Mouse (Mus musculus) E14TG2a.4 (cell line): ENCODE measurements at regions not wholly inside any gene's neighbourhood (a gene's known extent, or its start where the extent isn't known, plus 50 kb on each side); places are given as distances from the start of the nearest gene placed in this dataset.

ENCODE experiments used
- CTCF ChIP-seq: conservative IDR thresholded peaks from 2 replicates; pipeline ENCODE4 v1.5.1; 2014; ENCODE audit warnings: low read length
- NANOG ChIP-seq: IDR thresholded peaks from 2 replicates; pipeline ENCODE4 v1.6.1; 2014; ENCODE audit warnings: borderline replicate concordance, low read length, mixed read lengths
- POU5F1 ChIP-seq: IDR thresholded peaks from 2 replicates; pipeline ENCODE4 v1.6.1; 2014; ENCODE audit warnings: low read length, borderline replicate concordance

GRCm38 (mm10) chr16:50846505-50846904 lies 255.6 kb upstream of the Ccdc54 start:
- TF ChIP-seq CTCF: no peak
- no peak for TF ChIP-seq NANOG
- TF ChIP-seq POU5F1: no peak
